Mouse (Mus musculus) cerebellum, adult 11-12 months (tissue): ENCODE data around the gene Zbtb24.

Experiments
- DNase-seq: peaks from one replicate; pipeline ENCODE4 v3.0.0; 2022

Gene Zbtb24

GRCm38 (mm10) chr10:41470693-41471092 lies 20.5 kb downstream of the Zbtb24 start:
- DNase-seq, result no peak

- DNase-seq, result no peak
These were observed 22.4 kb downstream of the Zbtb24 start for GRCm38 (mm10) chr10:41472534-41472933.

GRCm38 (mm10) chr10:41472962-41473481 lies 22.8 kb downstream of the Zbtb24 start:
- no peak for DNase-seq

GRCm38 (mm10) chr10:41473782-41474468 lies 23.7 kb downstream of the Zbtb24 start:
- no peak for DNase-seq

- no peak for DNase-seq
These were observed 24.8 kb downstream of the Zbtb24 start for GRCm38 (mm10) chr10:41474981-41475391.

- no peak for DNase-seq
These were observed 26.2 kb downstream of the Zbtb24 start, which contains the start of gene Mical1 for GRCm38 (mm10) chr10:41476171-41477017. TSS of gene Mical1 (plus strand) at chr10:41476314.

- DNase-seq, result no peak
These were observed 26.8 kb downstream of the Zbtb24 start for GRCm38 (mm10) chr10:41477018-41477277.

- no peak for DNase-seq
These were observed 27.3 kb downstream of the Zbtb24 start for GRCm38 (mm10) chr10:41477278-41478181.

GRCm38 (mm10) chr10:41479961-41480360 lies 29.8 kb downstream of the Zbtb24 start:
- DNase-seq, result no peak

GRCm38 (mm10) chr10:41480938-41481880 lies 31.0 kb downstream of the Zbtb24 start:
- no peak for DNase-seq

- peak; percentile 51 for DNase-seq
These were observed 32.3 kb downstream of the Zbtb24 start for GRCm38 (mm10) chr10:41482446-41482845.

- no peak for DNase-seq
These were observed 35.6 kb downstream of the Zbtb24 start for GRCm38 (mm10) chr10:41485778-41486177.

GRCm38 (mm10) chr10:41486506-41487170 lies 36.5 kb downstream of the Zbtb24 start:
- DNase-seq, result no peak

GRCm38 (mm10) chr10:41488877-41489276 lies 38.7 kb downstream of the Zbtb24 start:
- DNase-seq, result no peak

- no peak for DNase-seq
These were observed 39.1 kb downstream of the Zbtb24 start for GRCm38 (mm10) chr10:41489294-41489693.

GRCm38 (mm10) chr10:41489708-41490517 lies 39.7 kb downstream of the Zbtb24 start, which contains the start of the genes Smpd2 and Ppil6:
TSS of gene Smpd2 (minus strand) at chr10:41490369.
TSS of gene Ppil6 (plus strand) at chr10:41490439.
- peak; percentile 91 for DNase-seq

- DNase-seq, result no peak
These were observed 40.3 kb downstream of the Zbtb24 start for GRCm38 (mm10) chr10:41490518-41490873.

- no peak for DNase-seq
These were observed 40.9 kb downstream of the Zbtb24 start for GRCm38 (mm10) chr10:41491111-41491510.

GRCm38 (mm10) chr10:41500941-41501340 lies 50.8 kb downstream of the Zbtb24 start:
- DNase-seq, result peak; percentile 27

- DNase-seq, result no peak
These were observed 54.8 kb downstream of the Zbtb24 start for GRCm38 (mm10) chr10:41504996-41505395.
